Mouse (Mus musculus) left cerebral cortex, postnatal 10 days (tissue): ENCODE results near the gene Fam57a. TPM values are rescaled to one million over a fixed set of nuclear protein-coding genes. Genes with fewer than 3 reads are reported as not detected.

Source experiments
- DNase-seq, 2 experiments: peaks; one replicate each; pipeline ENCODE4 v3.0.0; 2021 to 2022; ENCODE audit warnings: low spot score in 2 of 2, mixed read lengths in 1 of 2; ENCODE audit errors: extremely low spot score in 1 of 2
- intact Hi-C: fragments of 180-260 bp; cut with DNase I; formaldehyde crosslinking; loops from one replicate; pipeline ENCODE4 v1.15.1; 2025
- total RNA-seq, 2 experiments: library from RNA; stranded (reverse); gene quantifications; 2 replicates each; pipeline ENCODE4 v1.2.3; 2021

Fam57a gene
- 10 to 100 TPM; 15.4 to 17.0 TPM for total RNA-seq

DNA sequence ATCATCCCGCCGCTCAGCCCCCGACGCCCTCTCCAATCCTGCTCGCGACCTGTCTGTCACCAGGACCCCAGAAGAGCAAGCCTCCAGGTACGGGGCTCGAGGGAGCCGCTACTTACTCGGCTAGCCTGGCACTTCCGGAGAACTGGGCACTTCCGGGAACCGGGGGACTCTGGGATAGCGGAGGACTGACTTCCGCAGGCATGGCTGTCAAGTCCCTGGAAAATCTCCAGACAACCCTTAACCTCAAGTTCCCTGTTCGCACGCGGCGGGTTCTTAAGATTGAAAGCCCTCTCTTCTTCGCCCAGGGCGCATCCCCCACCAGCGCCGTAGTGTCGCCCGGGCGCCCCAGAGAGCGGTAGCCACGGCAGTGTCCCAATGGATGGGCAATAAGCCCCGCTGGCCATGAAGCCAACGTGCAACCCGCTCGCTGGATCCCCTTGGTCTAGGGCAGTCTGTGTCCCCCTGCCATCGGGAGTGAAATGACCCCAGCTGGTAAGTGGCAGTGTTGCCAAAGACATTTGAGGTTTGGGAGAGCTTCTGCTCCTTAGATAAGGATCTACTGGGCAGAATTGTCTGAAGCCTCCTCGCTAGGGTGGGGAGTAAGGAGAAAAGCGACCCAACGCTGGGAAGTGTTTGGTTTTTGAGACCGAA, at the start of gene Fam57a, which contains the start of gene Vps53:
TSS of gene Fam57a (plus strand) at position 177 of the 651 bp plus-strand sequence.
TSS of gene Vps53 (minus strand) at position 153 of the 651 bp plus-strand sequence.
- intact Hi-C loops: no loop called here
- DNase-seq: peak; percentile 86 to 89

GRCm38 (mm10) chr11:76130859-76131258, 48.6 kb upstream of the Fam57a start:
- intact Hi-C loops: no loop called here
- DNase-seq: peak in 1 of 2 experiments; percentile 40

- intact Hi-C loops: no loop called here
- no peak for DNase-seq
Measured at GRCm38 (mm10) chr11:76135641-76136437, 43.6 kb upstream of the Fam57a start.

DNA sequence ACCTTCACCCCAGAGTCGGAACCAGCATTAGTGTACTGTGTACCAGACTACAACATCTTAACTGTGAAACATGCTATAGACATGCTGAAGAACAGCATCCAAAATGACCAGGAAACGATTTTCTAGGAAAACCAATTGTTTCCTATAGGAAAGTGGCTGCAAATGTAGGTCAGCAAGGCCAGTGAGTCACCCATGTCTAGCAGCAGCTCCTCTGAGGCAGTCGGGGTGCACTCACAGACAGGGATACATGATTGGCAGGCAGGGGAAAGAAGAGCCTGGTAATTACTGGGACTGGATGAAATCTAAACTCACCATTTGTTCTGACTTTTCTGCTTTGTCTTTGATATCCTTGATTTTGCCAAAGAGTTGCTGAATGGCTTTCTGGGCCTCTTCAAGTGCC, 41.5 kb upstream of the Fam57a start:
- no peak for DNase-seq
- intact Hi-C loops: no loop called here

DNA sequence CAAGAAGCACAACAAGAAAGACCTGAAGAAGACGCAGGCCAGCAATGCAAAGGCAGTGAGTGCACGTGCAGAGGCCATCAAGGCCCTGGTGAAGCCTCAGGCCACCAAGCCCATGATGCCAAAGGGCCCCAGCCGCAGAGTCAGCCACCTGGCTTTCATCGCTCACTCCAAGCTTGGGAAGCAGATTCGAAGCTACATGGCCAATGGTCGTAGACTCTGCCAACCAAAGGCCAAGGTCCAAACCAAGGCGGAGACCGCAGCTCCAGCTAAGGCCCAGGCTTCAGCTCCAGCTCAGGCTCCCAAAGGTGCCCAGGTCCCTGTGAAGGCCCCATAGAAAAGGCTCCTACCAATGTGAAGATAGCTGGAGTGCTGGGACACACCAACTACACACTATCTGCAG, 35.1 kb upstream of the Fam57a start:
- DNase-seq: no peak
- intact Hi-C loops: no loop called here

GRCm38 (mm10) chr11:76145169-76145568, 34.3 kb upstream of the Fam57a start:
- intact Hi-C loops: no loop called here
- no peak for DNase-seq

GRCm38 (mm10) chr11:76146187-76147010, 33.1 kb upstream of the Fam57a start:
- intact Hi-C loops: no loop called here
- peak in 1 of 2 experiments; percentile 28 for DNase-seq

DNA sequence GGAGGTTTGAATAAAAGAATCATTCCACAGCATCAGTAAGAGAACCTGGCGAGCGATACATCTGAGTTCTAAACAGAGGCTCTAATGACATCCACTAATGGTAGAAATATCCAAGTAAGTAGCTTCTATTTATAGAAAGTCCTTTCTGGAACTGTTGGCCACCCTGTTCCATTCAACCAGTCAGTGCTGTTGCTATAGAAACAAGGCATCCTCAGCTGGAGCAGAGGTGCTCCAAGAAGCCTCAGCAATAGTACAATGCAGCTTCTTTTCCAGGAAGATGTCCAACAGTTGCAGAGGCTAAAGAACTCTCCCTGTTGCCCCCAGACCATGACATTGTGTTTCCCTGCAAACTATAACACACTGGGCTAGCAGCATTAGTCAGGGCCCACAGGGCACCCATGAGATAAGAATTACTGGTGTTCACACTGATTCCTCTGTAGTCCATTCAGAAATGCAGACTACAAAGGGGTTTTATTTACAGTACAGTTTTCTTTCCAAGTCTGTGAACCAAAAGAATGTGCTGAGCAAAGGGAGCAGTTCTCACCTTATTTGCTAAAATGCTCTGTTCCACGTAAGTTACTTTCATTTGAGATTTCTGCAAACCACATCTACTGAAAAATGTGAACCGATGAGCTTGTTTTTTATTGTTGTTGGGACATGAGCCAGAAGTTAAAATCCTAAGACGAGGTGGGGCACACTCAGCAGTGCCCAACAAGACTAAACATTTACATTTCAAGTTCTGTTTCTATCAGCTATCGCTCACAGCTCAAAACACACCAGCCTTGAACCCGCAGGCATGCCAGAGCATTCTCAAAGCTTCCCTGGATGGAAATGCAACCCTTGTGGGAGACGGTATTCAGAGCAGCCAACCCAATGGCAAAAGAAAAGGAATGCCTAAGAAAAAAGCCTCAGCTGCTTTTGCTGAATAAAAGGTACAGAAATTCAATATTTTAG, 31.1 kb upstream of the Fam57a start:
- DNase-seq: peak in 1 of 2 experiments; percentile 48
- intact Hi-C loops: no loop called here

GRCm38 (mm10) chr11:76150980-76151379, 28.5 kb upstream of the Fam57a start:
- intact Hi-C loops: no loop called here
- DNase-seq: no peak

GRCm38 (mm10) chr11:76153236-76153951, 26.1 kb upstream of the Fam57a start:
- intact Hi-C loops: no loop called here
- no peak for DNase-seq

DNA sequence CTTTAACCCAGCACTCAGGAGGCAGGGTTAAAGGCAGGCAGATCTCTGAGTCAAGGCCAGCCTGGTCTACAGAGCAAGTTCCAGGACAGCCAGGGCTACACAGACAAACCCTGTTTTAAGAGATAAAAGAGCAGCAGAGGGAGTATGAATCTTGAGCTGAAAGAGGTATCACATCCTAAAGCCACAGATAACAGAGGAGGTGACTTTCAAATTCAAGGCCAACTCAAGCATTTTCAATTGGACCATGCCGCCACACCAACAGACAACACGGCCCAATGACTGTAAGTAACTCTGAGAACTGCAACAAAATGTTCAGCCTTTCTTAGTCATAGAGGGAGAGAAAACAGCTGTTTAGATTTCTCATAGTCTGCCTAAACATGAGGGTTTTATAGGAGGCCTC, 25.3 kb upstream of the Fam57a start:
- no peak for DNase-seq
- intact Hi-C loops: no loop called here

- intact Hi-C loops: no loop called here
- no peak for DNase-seq
Measured at GRCm38 (mm10) chr11:76154861-76155260, 24.6 kb upstream of the Fam57a start.

DNA sequence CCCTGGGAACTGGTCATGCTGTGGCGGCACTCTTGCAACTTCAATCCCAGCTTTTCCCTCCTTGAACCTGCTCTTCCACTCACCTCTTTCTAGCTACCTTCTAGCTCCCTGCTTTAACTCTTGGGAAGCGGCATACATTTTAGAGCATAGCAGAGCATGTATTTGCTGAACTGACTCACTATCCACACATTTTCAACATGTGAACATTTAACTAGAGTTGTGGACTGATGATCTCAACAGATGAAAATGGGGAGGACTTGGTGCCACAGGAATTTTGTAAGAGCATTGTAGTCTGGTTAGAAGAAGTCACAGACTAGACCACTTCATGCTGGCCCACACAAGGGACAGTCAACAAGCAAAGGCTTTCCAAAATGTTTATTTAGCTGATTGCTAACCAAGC, 21.1 kb upstream of the Fam57a start:
- no peak for DNase-seq
- intact Hi-C loops: no loop called here

DNA sequence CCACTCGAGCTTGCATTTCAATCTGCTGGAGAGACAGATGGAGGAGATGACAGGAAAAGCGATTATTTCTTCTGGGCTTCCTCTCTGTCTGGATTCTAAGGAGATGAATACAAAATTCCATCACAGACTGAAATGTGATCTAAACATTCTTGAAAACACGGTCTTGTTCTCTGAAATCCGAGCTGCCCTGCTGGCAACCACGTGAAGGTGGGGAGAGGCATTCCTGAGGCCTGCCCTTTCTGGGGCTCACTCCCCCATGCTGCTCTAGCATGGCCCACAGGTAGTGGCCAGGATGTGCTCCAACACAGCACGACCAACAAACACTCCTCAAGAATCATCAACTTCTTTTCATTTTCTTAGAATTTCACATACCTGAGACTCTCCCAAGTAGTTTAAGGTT, 19.2 kb upstream of the Fam57a start:
- intact Hi-C loops: no loop called here
- DNase-seq: no peak

DNA sequence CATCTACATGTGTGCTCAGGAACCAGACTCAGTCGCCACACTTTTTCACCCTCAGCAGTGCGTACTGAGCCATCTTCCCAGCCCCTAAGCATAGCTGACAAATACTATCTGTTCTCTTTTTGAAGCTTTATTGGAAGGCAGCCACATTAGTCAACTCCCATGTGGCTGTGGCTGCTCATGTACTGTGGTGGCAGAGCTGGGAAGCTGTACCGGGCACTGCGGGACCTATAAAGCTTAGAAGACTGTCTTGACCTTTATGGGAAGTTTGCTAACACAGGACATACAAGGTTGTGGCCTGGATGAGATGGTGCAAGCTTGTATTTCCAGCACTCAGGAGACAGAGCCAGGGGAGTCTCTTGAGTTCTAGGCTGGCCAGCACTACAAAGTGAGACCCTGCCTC, 12.8 kb upstream of the Fam57a start:
- intact Hi-C loops: loop anchor here (5.0 kb wide), 1 partner anchor 384 kb away; no protein-coding TSS in a partner anchor
- DNase-seq: no peak

DNA sequence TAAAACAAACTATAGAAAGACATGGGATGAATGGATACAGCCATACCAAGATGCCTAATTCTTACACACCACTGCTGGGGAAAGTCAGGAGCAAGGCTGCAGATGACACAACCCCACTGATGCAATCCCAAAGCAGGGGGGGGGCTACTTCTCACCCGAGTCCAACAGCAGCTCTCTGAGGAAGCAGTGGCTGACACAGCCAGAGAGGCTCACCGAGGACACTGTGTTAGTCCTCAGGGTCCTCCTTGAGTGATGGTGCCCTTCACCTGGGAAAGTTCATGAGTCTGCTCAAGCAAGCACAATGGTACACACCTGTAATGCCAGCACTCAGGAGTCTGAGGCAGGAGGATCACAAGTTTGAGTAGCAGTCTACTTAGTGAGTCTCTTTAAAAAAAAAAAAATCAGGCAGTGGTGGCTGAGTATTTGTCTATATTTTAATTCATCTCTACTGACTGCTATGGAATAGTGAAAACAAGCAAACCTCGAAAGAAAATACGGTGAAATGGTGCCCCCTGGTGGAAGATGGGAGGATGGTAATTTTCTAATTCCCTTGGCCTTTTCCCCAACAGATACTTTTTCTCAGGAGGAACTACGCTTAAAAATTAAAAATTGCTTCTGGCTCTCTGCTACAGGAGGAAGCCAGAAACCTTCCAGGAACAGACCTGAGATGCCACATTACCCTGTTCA, 12.2 kb upstream of the Fam57a start:
- peak; percentile 59 to 76 for DNase-seq
- intact Hi-C loops: loop anchor here (5.0 kb wide), 1 partner anchor 385 kb away; no protein-coding TSS in a partner anchor

DNA sequence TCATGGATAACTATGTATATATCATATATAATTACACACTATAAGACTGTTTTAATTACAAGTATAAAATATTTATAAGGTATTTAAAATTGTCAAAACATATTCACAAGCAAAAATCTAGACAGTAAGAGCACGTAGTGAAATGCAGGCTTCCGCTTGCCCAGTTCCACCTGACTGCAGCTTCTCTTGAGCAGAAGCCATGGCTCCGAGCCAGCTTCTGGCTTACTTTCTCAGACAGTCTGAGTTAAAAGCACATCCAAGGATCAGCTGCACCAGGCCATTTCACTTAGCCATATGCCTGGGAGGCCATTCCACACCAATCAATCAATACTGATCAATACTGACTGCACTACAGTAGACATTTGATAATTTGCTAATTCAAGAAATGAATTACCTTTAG, 10.5 kb upstream of the Fam57a start:
- intact Hi-C loops: loop anchor here (5.0 kb wide), 1 partner anchor 387 kb away; no protein-coding TSS in a partner anchor

More for the DNA sequence above, 10.5 kb upstream of the Fam57a start:
- peak in 1 of 2 experiments; percentile 42 for DNase-seq
